Mouse (Mus musculus) liver, embryonic 15.5 days (tissue): ENCODE data around the gene Ptprd. TPM values are rescaled to one million over a fixed set of nuclear protein-coding genes. Genes with fewer than 3 reads are reported as not detected.

ENCODE experiments used
- ATAC-seq: fragments of 200-750 bp; cut with Nextera tagmentation; 2 replicates; pipeline ENCODE4 v1.8.0; 2017; ENCODE audit warnings: moderate number of reproducible peaks, mild to moderate bottlenecking, moderate library complexity; ENCODE audit not compliant: insufficient read depth
- H3K27ac ChIP-seq: fragments of 300-500 bp; sonication (generic); replicated peaks from 2 replicates; pipeline ENCODE4 v1.5.1; 2015; ENCODE audit warnings: mild to moderate bottlenecking, inconsistent platforms
- H3K27me3 ChIP-seq: fragments of 300-500 bp; sonication (generic); 2 replicates; pipeline ENCODE4 v1.6.1; 2015; ENCODE audit warnings: mild to moderate bottlenecking, inconsistent platforms
- H3K36me3 ChIP-seq: fragments of 300-500 bp; sonication (generic); replicated peaks from 2 replicates; pipeline ENCODE4 v1.6.1; 2015; ENCODE audit warnings: moderate library complexity, mild to moderate bottlenecking, inconsistent platforms
- H3K4me1 ChIP-seq: fragments of 300-500 bp; sonication (generic); replicated peaks from 2 replicates; pipeline ENCODE4 v1.6.1; 2015; ENCODE audit warnings: inconsistent platforms
- H3K4me2 ChIP-seq: fragments of 300-500 bp; sonication (generic); 2 replicates; pipeline ENCODE4 v1.6.1; 2015; ENCODE audit warnings: moderate library complexity, mild to moderate bottlenecking, inconsistent platforms
- H3K4me3 ChIP-seq: fragments of 300-500 bp; sonication (generic); replicated peaks from 2 replicates; pipeline ENCODE4 v1.5.1; 2015; ENCODE audit warnings: mild to moderate bottlenecking, inconsistent platforms
- H3K9ac ChIP-seq: fragments of 300-500 bp; sonication (generic); 2 replicates; pipeline ENCODE4 v1.6.1; 2015; ENCODE audit warnings: moderate library complexity, mild to moderate bottlenecking, inconsistent platforms
- H3K9me3 ChIP-seq: fragments of 300-500 bp; sonication (generic); replicated peaks from 2 replicates; pipeline ENCODE4 v1.6.1; 2016; ENCODE audit warnings: inconsistent platforms
- WGBS: fragments of 180-500 bp; shearing (Covaris S2); methylation state at CpG from one replicate; pipeline ENCODE4 v1.1.7; 2015; ENCODE audit warnings: mixed read lengths; ENCODE audit not compliant: insufficient replicate concordance; 5-methylcytosine and 5-hydroxymethylcytosine counted together
- polyA plus RNA-seq: library from polyadenylated mRNA; unstranded; fragments of >200 nt; fragmentation: Nextera tagmentation; extraction: Ambion mirVana; gene quantifications from 2 replicates; pipeline ENCODE4 v1.2.1, GENCODE M21; 2015

The Ptprd gene
- polyA plus RNA-seq, 1 experiment from 2014 or later: 4.8 TPM

DNA sequence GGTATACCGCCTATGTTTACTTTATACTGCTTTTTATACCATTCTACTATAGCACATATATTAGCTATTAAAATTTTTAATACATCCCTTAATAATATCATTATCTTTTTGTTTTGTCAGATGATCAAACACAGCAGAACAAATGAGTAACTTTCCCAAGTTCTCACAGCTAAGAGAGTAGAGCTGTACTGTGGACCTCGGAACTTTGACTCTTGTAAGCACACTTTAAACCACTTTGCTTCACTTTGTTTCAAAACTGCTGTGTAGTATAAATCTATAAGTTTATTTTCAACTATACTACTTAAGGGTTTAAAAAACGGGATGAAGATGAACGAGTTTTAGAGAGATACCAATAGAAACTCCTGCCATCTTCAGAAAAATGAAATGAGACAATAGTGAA, 1789.6 kb downstream of the Ptprd start:
- Histone ChIP-seq H3K27me3 (no peaks in the 10 kb centered on the region), H3K9ac (no peak overlapping the region), H3K36me3 (no peaks in the 10 kb centered on the region), H3K4me3 (no peak overlapping the region), H3K4me1 (no peaks in the 10 kb centered on the region), H3K27ac (no peak overlapping the region), H3K4me2 (no peak overlapping the region), H3K9me3 (no peaks in the 10 kb centered on the region)
- 64% methylated on average over 4 of the region's 4 CpGs for whole genome bisulfite sequencing
- ATAC-seq: no peak

DNA sequence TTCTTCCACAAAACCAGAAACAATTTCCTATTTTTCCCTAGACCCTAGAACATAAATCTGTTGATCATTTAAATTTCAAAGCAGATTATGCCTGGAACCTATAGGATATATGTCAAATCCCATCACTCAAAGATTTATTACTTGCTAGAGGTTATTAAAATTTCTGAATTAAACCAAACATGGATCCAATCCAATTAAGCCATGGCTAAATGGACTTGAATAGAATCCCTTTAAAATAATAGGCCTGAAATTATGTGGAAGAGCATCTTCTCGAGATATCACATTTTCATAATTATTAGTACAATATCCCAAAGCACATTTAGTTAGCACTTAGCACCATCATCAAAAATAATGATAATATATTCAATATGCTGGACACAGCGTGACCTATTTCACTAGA, 1792.1 kb downstream of the Ptprd start:
- no peaks in the 10 kb centered on the region for H3K27me3 ChIP-seq
- no peak overlapping the region for H3K27ac ChIP-seq
- no peak for ATAC-seq
- H3K4me2 ChIP-seq: no peak overlapping the region
- no peaks in the 10 kb centered on the region for H3K4me1 ChIP-seq
- H3K9me3 ChIP-seq: no peaks in the 10 kb centered on the region
- no peak overlapping the region for H3K4me3 ChIP-seq
- 55% methylated on average over 2 of the region's 2 CpGs for WGBS
- H3K36me3 ChIP-seq: no peaks in the 10 kb centered on the region
- H3K9ac ChIP-seq: no peak overlapping the region

DNA sequence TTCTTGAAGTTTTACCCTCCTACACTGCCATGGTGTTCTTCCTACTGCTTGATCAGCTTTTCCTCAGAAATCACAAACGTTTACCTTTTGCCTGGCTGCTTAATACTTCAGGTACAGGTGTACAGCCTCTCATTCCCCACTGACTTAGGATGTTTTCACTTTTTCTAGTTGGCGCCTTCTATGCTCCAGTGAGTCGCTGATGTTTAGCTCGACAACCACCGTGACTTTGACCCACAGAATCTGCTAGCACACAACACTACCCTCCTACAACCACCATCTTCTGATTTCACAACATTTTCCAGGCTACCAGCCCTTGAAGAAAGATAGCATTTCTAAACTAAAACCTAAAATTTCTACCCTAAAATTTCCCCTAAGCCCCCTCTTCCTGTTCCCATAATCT, 1794.1 kb downstream of the Ptprd start:
- ATAC-seq: no peak
- H3K36me3 ChIP-seq: no peaks in the 10 kb centered on the region
- no peak overlapping the region for H3K9ac ChIP-seq
- no peak overlapping the region for H3K27ac ChIP-seq
- H3K9me3 ChIP-seq: no peaks in the 10 kb centered on the region
- H3K4me3 ChIP-seq: no peak overlapping the region
- H3K4me2 ChIP-seq: no peak overlapping the region
- 66% methylated on average over 5 of the region's 5 CpGs for WGBS
- no peaks in the 10 kb centered on the region for H3K4me1 ChIP-seq
- H3K27me3 ChIP-seq: no peaks in the 10 kb centered on the region

DNA sequence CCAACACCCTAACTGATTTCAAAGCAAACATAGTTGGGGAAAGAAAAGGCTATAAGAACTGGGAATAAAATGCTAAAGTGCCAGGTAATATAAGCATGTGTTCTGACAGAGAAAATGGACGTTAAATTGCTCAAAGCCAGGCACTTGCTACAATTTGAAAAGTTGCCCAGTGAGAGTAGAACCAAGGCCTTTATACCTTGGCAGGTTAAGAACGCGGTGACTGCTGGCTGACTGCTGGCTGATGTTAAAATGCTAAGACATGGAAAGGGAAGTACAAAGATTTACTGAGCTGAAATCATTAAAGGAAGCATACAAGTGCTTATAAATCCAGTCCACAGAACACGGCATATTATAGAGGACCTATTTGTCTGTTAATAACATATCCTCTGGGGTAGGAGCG, 1796.1 kb downstream of the Ptprd start:
- H3K27me3 ChIP-seq: no peaks in the 10 kb centered on the region
- no peak for ATAC-seq
- no peak overlapping the region for H3K4me2 ChIP-seq
- H3K9ac ChIP-seq: no peak overlapping the region
- H3K27ac ChIP-seq: no peak overlapping the region
- 68% methylated on average over 5 of the region's 5 CpGs for WGBS
- H3K4me1 ChIP-seq: no peaks in the 10 kb centered on the region
- H3K4me3 ChIP-seq: no peak overlapping the region
- no peaks in the 10 kb centered on the region for H3K36me3 ChIP-seq
- H3K9me3 ChIP-seq: no peaks in the 10 kb centered on the region

DNA sequence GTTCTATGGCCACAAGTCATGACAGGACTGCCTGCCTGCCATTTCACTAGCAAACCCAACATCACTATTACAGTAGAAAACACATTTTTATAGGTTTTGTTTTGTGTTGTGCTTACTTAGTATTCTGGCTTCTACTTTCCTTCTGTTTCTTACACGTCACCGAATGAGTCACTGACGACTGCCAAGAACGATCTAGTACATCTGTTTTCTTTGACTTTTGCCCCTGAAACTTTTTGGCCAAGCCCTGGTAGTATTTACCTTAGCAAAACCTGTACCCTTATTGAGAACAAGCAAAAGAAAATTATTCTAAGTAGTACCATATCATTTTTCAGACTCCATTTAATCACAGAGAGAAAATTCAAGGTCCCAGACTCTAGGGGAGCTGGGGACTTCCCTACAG, 1797.2 kb downstream of the Ptprd start:
- WGBS: 62% methylated on average over 4 of the region's 4 CpGs
- no peak for ATAC-seq

DNA sequence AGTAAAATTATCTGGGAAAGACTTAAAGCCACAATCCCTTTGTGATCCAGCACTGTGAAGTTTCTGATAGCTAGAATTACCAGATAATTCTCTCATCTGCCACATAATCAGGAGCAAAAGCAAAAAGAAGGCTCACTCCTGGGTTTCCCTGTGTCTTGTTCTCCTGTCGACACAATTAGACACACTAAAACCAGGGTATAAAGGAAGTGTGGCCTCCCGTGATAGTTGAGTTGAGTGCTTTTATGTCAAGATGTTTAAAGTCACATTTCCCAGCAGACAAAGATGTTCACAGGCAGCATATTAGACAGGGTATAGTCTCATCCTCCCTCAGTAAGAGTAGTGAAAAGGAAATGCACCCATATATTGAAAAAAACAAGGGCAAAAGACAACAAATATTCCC, 1801.7 kb downstream of the Ptprd start:
- no peak for ATAC-seq
- no peaks in the 10 kb centered on the region for H3K36me3 ChIP-seq
- H3K4me2 ChIP-seq: no peak overlapping the region
- no peak overlapping the region for H3K4me3 ChIP-seq
- 30% methylated on average over 2 of the region's 2 CpGs for WGBS
- no peaks in the 10 kb centered on the region for H3K4me1 ChIP-seq
- no peak overlapping the region for H3K27ac ChIP-seq
- H3K9ac ChIP-seq: no peak overlapping the region
- H3K9me3 ChIP-seq: no peaks in the 10 kb centered on the region
- no peaks in the 10 kb centered on the region for H3K27me3 ChIP-seq

More for the DNA sequence above, 1797.2 kb downstream of the Ptprd start:
- H3K36me3 ChIP-seq: no peaks in the 10 kb centered on the region
- H3K27me3 ChIP-seq: no peaks in the 10 kb centered on the region
- no peak overlapping the region for H3K4me3 ChIP-seq
- no peak overlapping the region for H3K4me2 ChIP-seq
- no peak overlapping the region for H3K9ac ChIP-seq
- no peaks in the 10 kb centered on the region for H3K9me3 ChIP-seq
- no peak overlapping the region for H3K27ac ChIP-seq
- H3K4me1 ChIP-seq: no peaks in the 10 kb centered on the region

DNA sequence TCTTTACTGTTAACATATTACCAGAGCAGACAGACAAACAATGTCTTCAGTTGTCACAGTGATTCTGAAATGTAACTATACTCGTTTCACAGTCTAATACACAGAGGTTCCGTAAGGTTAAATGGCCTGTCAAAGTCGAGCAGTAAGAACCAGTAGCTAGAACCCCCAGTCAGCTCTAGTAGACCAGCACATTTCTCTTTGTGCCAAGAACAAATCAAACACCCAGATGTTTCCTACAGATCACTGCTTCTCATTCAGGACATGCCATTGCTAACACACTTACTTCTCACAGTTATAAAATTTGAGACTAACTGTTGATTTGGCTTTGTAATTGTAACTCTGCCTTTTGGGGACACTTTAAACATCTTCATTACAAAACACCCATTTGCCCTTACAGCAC, 1802.6 kb downstream of the Ptprd start:
- Histone ChIP-seq H3K9me3 (no peaks in the 10 kb centered on the region), H3K27me3 (no peaks in the 10 kb centered on the region), H3K27ac (no peak overlapping the region), H3K4me3 (no peak overlapping the region), H3K9ac (no peak overlapping the region), H3K4me2 (no peak overlapping the region), H3K4me1 (no peaks in the 10 kb centered on the region), H3K36me3 (no peaks in the 10 kb centered on the region)
- no peak for ATAC-seq
- WGBS: 56% methylated on average over 3 of the region's 3 CpGs

DNA sequence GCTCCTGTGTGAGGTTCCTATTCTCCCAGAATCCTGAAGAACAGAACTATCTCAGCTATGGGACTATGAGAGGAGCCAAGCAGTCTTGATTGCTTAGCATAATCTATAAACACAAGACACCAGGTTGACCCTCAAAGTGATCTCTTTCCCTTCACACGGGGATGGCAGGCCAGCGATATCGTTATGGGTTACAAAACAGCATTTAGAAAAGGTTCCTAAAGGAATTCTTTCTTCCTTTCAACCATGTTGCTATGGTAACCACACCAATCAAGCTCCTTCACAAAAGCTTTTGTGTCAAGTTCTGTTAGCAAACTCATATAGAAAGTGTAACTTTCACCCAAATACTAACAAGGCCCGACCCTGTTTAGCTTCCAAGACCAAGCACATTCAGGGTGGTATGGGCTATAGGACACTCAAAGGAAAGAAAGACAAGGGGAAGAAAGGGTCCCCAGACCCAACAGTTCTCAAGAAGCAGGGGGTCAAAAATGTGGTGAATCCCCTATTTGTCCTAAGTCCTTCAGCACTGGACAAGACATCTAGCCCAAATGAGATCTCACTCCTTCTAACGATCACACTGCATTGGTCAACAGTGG, 1805.8 kb downstream of the Ptprd start:
- Histone ChIP-seq H3K36me3 (no peaks in the 10 kb centered on the region), H3K9ac (no peak overlapping the region), H3K27me3 (no peaks in the 10 kb centered on the region), H3K9me3 (no peaks in the 10 kb centered on the region), H3K4me2 (no peak overlapping the region), H3K27ac (no peak overlapping the region), H3K4me3 (no peak overlapping the region), H3K4me1 (no peaks in the 10 kb centered on the region)
- WGBS: 65% methylated on average over 5 of the region's 5 CpGs
- no peak for ATAC-seq

DNA sequence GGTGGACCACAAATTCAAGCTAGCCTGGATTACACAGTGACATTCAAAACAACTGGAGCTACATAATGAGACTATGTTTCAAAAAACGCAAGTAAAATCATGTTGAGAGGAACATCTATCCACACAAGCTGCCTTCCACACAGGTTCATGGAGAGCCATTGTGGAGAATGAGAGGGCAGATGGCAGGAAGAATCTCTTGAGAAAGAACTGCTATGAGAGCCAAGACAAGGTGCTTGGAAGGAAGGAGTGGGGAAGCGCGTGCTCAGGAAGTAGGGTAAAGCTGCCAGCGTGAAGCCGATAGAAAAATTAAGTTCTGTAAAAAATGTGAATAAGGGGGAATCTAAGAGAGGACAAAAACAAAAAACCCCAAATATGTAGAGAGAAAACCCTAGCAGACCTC, 1808.5 kb downstream of the Ptprd start:
- H3K9me3 ChIP-seq: no peaks in the 10 kb centered on the region
- ATAC-seq: no peak
- no peak overlapping the region for H3K4me3 ChIP-seq
- no peak overlapping the region for H3K9ac ChIP-seq
- WGBS: 88% methylated on average over 5 of the region's 5 CpGs
- no peak overlapping the region for H3K27ac ChIP-seq
- H3K27me3 ChIP-seq: no peaks in the 10 kb centered on the region
- no peaks in the 10 kb centered on the region for H3K4me1 ChIP-seq
- H3K36me3 ChIP-seq: no peaks in the 10 kb centered on the region
- H3K4me2 ChIP-seq: no peak overlapping the region

DNA sequence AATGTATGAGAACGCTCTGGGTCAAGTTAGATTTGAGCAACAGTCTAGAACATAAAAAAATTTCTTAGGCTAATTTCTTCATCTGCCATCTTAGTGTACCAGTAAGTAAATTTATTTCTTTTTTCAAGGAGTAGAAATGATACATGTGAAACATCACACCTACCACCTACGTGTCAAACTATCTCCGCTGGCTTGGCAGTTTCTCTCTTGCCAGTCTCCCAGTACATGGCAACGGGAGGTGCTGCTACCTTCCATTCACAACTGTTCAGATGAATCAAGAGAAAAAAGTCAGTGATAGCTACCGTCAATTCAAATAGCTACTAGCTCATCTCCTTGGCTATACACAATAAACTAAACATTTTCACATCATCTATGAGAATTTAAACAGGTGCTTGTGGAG, 1823.9 kb downstream of the Ptprd start:
- no peak overlapping the region for H3K4me3 ChIP-seq
- ATAC-seq: no peak
- H3K4me1 ChIP-seq: no peaks in the 10 kb centered on the region
- H3K4me2 ChIP-seq: no peak overlapping the region
- H3K9ac ChIP-seq: no peak overlapping the region
- no peak overlapping the region for H3K27ac ChIP-seq
- 70% methylated on average over 5 of the region's 5 CpGs for whole genome bisulfite sequencing
- no peaks in the 10 kb centered on the region for H3K9me3 ChIP-seq
- no peaks in the 10 kb centered on the region for H3K36me3 ChIP-seq
- no peaks in the 10 kb centered on the region for H3K27me3 ChIP-seq

DNA sequence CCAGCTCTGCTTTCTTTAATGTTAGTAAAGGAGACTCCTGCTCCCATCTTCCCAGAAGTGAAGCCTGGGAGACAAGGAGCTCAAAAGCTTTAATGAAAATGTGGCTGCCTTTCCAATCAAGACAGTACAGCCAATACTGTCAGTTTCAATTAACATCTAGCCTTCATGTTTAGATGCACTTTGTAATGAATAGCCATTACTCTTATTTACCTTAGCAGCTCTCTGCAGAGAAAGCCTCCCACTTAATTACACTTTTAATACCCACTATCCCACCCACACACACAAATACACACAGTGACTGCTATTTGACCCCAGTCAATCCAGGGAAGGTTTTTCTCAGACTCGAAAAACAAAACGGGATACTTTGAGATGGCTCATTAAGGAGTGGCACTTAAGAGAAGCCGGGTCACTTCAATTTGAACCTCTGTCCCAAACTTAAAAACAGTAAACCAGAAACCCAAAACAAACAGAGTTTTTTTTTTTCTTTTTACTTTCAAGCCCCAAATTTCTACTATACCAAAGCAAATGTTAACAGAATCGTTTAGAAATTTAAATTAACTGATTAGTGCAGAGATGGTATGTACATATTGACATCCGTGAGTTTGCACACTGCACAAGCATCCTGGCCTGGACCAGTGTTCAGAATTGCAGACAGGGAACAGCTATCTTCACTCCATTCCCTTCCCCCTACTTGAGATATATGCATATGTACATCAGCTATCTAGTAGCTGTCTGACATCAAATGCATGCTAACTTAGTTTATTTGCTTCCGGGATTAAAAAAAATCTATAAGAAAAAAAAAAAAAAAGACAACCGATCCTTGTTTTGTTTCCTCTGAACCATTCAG, 1824.6 kb downstream of the Ptprd start:
- no peak overlapping the region for H3K4me3 ChIP-seq
- no peak for ATAC-seq
- H3K27me3 ChIP-seq: no peaks in the 10 kb centered on the region
- 48% methylated on average over 7 of the region's 7 CpGs for WGBS
- H3K4me1 ChIP-seq: no peaks in the 10 kb centered on the region
- no peak overlapping the region for H3K9ac ChIP-seq
- no peaks in the 10 kb centered on the region for H3K36me3 ChIP-seq
- no peak overlapping the region for H3K27ac ChIP-seq
- H3K9me3 ChIP-seq: no peaks in the 10 kb centered on the region
- H3K4me2 ChIP-seq: no peak overlapping the region

DNA sequence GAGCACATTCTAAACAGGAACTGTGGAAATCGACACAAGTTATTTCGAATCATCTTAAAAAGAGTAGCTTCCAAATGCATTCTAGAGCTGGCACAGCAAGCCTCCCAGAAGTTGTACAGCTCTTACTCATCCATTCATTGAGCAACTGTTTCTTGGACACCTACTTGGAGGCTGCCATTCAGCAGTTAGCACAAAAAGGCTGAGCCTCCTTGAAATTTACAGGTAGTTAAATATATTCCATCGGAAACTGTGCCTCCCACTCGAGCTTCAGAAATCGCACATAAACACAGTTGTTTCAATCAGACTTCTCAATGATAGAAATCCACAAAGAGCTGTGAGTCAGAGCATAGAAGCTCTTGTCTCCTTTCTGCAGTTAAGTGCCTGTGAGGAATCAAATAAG, 1825.9 kb downstream of the Ptprd start:
- ATAC-seq: no peak
- Histone ChIP-seq H3K9ac (no peak overlapping the region), H3K4me1 (no peaks in the 10 kb centered on the region), H3K9me3 (no peaks in the 10 kb centered on the region), H3K27ac (no peak overlapping the region), H3K4me2 (no peak overlapping the region), H3K27me3 (no peaks in the 10 kb centered on the region), H3K4me3 (no peak overlapping the region), H3K36me3 (no peaks in the 10 kb centered on the region)
- 72% methylated on average over 5 of the region's 5 CpGs for WGBS
